Mouse (Mus musculus) hindbrain, embryonic 10.5 days (tissue): ENCODE results near the gene Tln1. TPM values are rescaled to one million over a fixed set of nuclear protein-coding genes. Genes with fewer than 3 reads are reported as not detected.
"Not testable (repeated sequence)": the region's sequence is repeated elsewhere in the genome, so short reads cannot be mapped to it uniquely, and the experiment has no call there.

Source experiments
- DNase-seq: peaks from one replicate; pipeline ENCODE4 v3.0.0-alpha.2; 2017; ENCODE audit warnings: low spot score
- H3K27ac ChIP-seq: fragments of 300-500 bp; sonication (generic); 2 replicates; pipeline ENCODE4 v1.5.1; 2016; ENCODE audit warnings: mild to moderate bottlenecking, moderate library complexity
- H3K27me3 ChIP-seq: fragments of 300-500 bp; sonication (generic); 2 replicates; pipeline ENCODE4 v1.6.1; 2016; ENCODE audit warnings: mild to moderate bottlenecking; ENCODE audit not compliant: poor library complexity, insufficient read depth, severe bottlenecking
- H3K36me3 ChIP-seq: fragments of 300-500 bp; sonication (generic); 2 replicates; pipeline ENCODE4 v1.6.1; 2016; ENCODE audit warnings: mild to moderate bottlenecking, moderate library complexity
- H3K4me1 ChIP-seq: fragments of 300-500 bp; sonication (generic); replicated peaks from 2 replicates; pipeline ENCODE4 v1.6.1; 2016; ENCODE audit warnings: mild to moderate bottlenecking
- H3K4me3 ChIP-seq: fragments of 300-500 bp; sonication (generic); 2 replicates; pipeline ENCODE4 v1.5.1; 2016; ENCODE audit warnings: mild to moderate bottlenecking, moderate library complexity
- H3K9me3 ChIP-seq: fragments of 300-500 bp; sonication (generic); 2 replicates; pipeline ENCODE4 v1.6.1; 2016; ENCODE audit warnings: mild to moderate bottlenecking, moderate library complexity
- WGBS: fragments of 180-500 bp; shearing (Covaris S2); methylation state at CpG from one replicate; pipeline ENCODE4 v1.1.7; 2016; 5-methylcytosine and 5-hydroxymethylcytosine counted together
- polyA plus RNA-seq: library from polyadenylated mRNA; unstranded; fragments of >200 nt; fragmentation: Nextera tagmentation; extraction: Ambion mirVana; gene quantifications from 2 replicates; pipeline ENCODE4 v1.2.1, GENCODE M21; 2016

The Tln1 gene
- polyA plus RNA-seq, 1 experiment from 2014 or later, result 58.9 TPM

DNA sequence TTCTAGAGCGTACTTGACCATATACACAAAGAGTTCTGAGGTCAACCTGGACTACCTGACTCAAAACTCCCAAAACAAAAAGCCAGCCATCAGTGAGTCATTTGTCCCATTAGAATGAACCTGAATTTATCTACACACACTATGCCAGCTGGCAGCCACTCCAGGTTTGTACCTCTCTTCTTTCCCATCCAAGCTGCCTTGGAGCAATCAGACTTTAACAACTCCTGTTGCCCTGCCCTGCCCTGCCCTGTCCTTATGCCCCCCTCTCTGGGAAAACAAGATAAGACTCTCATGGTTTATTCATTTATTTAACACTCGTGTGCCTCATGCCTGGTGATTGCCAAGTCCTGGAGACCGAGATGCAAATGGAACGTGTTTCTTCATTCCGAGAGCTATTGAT lies 71.7 kb downstream of the Tln1 start:
- Histone ChIP-seq H3K27me3 (peaks cover 6% of the 10 kb centered on the region; the same call in 1 of the 2 replicates), H3K9me3 (0 out of 2 replicates have a peak, but pooled peaks cover 6% of the 10 kb centered on the region), H3K4me1 (peaks cover 18% of the 10 kb centered on the region), H3K4me3 (no peak overlapping the region), H3K36me3 (peaks cover 9% of the 10 kb centered on the region), H3K27ac (no peak overlapping the region)
- no peak for DNase-seq
- WGBS, result 85% methylated on average over 5 of the region's 5 CpGs

DNA sequence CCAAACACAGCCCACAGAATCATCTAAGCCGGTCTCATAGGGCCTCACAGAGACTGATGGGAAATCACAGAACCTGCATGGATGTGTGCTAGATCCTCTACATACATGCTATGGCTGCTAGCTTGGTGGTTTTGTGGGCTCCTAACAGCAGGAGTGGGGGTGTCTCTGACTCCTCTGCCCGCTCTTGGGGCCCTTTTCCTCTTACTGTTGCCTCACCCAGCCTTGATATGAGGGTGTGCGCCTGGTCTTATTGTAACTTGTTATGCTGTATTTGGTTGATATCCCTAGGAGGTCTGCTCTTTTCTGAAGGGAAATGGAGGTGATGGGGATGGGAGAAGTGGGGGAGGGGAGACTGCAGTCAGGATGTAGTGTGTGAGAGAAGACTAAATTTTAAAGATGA lies 72.9 kb downstream of the Tln1 start:
- H3K27ac ChIP-seq, result no peak overlapping the region
- DNase-seq, result no peak
- no peaks in the 10 kb centered on the region for H3K36me3 ChIP-seq
- no peak overlapping the region for H3K4me3 ChIP-seq
- 0 out of 2 replicates have a peak, but pooled peaks cover 6% of the 10 kb centered on the region for H3K9me3 ChIP-seq
- no peaks in the 10 kb centered on the region for H3K27me3 ChIP-seq
- H3K4me1 ChIP-seq, result peaks cover 12% of the 10 kb centered on the region
- WGBS, result 93% methylated on average over 3 of the region's 3 CpGs

DNA sequence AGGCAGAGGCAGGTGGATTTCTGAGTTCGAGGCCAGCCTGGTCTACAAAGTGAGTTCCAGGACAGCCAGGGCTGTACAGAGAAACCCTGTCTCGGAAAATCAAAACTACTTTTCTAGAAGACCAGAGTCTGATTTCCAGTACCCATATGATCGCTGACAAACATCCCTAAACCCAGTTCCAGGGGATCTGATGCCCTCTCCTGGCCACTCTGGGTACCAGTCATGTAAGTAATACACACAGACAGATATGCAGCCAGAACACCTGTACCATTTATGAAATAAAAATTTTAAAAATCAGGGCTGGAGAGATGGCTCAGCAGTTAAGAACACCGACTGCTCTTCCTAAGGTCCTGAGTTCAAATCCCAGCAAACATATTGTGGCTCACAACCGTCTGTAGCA lies 76.8 kb downstream of the Tln1 start:
- not testable (repeated sequence) for H3K4me3 ChIP-seq, DNase-seq, H3K4me1 ChIP-seq, H3K27me3 ChIP-seq, H3K36me3 ChIP-seq, H3K27ac ChIP-seq, H3K9me3 ChIP-seq
- WGBS, result 85% methylated on average over 5 of the region's 5 CpGs

DNA sequence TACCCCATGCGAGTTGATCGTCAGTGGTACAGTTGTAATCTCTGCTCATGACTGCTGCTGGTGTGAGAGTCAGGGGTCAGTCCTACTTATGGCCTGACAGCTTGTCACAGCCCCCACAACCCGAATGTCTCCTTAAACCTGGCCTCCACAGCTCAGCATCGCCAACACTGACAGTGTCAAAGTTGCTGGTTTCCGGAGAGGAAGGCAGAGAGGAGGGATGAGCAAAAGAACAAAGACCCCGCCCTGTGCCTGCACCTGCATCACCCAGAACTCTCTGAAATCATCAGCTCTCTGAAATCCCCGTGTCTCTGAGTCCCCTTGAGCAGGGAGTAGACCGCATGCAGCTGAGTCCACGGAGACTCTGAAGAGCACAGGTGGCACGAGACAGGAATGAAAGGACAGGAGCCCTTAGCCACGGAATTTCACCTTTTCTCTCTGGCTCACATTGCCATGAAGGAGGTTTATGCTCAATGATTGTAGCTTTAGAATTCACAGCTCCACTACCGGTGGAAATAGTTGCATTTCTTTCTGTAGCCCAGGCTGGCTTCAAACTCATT lies 78.9 kb downstream of the Tln1 start, which contains the start of gene Sit1:
Gene Sit1, minus strand, starts transcription at position 200 of the 557 bp plus-strand sequence.
- 59% methylated on average over 12 of the region's 12 CpGs for WGBS
- DNase-seq, result no peak
- Histone ChIP-seq H3K27ac (no peak within 1 kb of the TSS), H3K4me3 (no peak within 1 kb of the TSS), H3K36me3 (no peaks in the 10 kb centered on the region), H3K4me1 (peaks cover 6% of the 10 kb centered on the region; the same call in 1 of the 2 replicates), H3K9me3 (0 out of 2 replicates have a peak, but pooled peaks cover under 1% of the 10 kb centered on the region), H3K27me3 (no peaks in the 10 kb centered on the region; the same call in 1 of the 2 replicates)

DNA sequence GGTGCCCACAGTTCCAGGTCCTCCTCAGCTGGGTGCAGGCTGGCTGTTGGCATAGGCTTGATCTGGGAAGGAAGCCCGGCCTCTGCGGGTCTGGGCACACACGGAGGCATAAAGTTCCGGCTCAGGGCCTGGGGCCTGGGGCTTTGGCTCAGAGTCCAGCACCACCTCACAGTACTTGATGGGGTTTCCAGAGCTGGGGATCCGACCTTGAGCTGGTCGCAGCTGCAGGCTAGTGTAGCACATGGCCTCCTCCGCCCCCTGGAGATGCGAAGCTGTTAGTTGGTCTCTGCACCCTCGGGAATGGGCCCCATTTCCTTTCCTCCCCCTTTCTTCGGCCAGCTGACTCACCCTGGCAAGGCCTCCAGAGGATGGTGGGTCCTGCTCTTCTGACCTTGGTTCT lies 79.9 kb downstream of the Tln1 start:
- DNase-seq, result no peak
- Histone ChIP-seq H3K4me3 (no peak overlapping the region), H3K36me3 (no peaks in the 10 kb centered on the region), H3K27me3 (no peaks in the 10 kb centered on the region; the same call in 1 of the 2 replicates), H3K4me1 (peaks cover 11% of the 10 kb centered on the region), H3K9me3 (no peaks in the 10 kb centered on the region), H3K27ac (no peak overlapping the region)
- 76% methylated on average over 10 of the region's 10 CpGs for WGBS

DNA sequence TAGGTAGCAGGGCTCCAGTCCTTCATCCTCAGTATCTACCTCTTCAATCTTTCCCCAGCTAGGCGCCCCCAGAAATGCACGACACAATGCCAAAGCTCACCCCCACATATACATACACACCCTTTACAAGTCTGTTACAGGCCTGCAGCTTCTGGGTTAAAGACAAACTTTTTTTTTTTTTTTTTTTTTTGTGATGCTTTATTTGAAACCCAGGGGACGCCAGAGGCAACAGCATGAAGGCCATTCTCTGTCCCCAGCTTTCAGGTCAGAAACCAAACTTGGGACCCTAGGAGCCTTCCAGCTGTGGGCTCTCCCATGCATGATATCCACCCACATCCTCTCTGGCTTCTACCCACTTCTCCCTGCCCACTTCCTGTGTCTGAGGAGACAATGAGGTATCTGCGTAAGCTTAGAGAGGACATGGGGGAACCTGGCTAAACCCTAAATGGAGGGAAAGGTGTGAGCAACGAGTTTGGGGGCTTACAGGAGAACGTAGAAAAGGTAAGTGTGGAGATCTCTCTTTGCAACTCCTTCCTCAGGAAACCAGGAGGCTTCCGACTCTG lies 80.5 kb downstream of the Tln1 start:
- 73% methylated on average over 7 of the region's 7 CpGs for WGBS
- Histone ChIP-seq H3K4me1 (peaks cover 11% of the 10 kb centered on the region), H3K9me3 (no peaks in the 10 kb centered on the region), H3K4me3 (no peak overlapping the region), H3K27ac (no peak overlapping the region), H3K36me3 (no peaks in the 10 kb centered on the region), H3K27me3 (no peaks in the 10 kb centered on the region; the same call in 1 of the 2 replicates)
- no peak for DNase-seq

Other genes starting within 250 kb of the Tln1 start
- gene Rusc2, start 180.7 kb downstream of the Tln1 start, polyA plus RNA-seq, result 12.5 and 33.4 TPM in 2 replicates
- gene Fam166b, start 133.6 kb downstream of the Tln1 start, polyA plus RNA-seq, result 0.47 TPM in 1 of 2 replicates, not detected in the other
- 7.1 and 8.3 TPM in 2 replicates for gene Tesk1, start 120.8 kb downstream of the Tln1 start, polyA plus RNA-seq
- gene Cd72, start 108.1 kb downstream of the Tln1 start, polyA plus RNA-seq, result 1.8 and 2.4 TPM in 2 replicates
- not detected in 2 replicates for gene Sit1, start 79.0 kb downstream of the Tln1 start, polyA plus RNA-seq
- 45.2 and 50.9 TPM in 2 replicates for gene Ccdc107, start 69.8 kb downstream of the Tln1 start, polyA plus RNA-seq
- 47.2 and 50.5 TPM in 2 replicates for gene Arhgef39, start 63.0 kb downstream of the Tln1 start, polyA plus RNA-seq
- 0.76 and 0.93 TPM in 2 replicates for gene Car9, start 55.7 kb downstream of the Tln1 start, polyA plus RNA-seq
- 55.9 and 65.7 TPM in 2 replicates for gene Tpm2, start 38.9 kb downstream of the Tln1 start, polyA plus RNA-seq
- 40.7 and 53.3 TPM in 2 replicates for gene Creb3, start 359 bp downstream of the Tln1 start, polyA plus RNA-seq
- gene Rgp1, start 16.0 kb upstream of the Tln1 start, polyA plus RNA-seq, result 20.3 and 25.6 TPM in 2 replicates
- 28.0 and 36.3 TPM in 2 replicates for gene Gba2, start 16.2 kb upstream of the Tln1 start, polyA plus RNA-seq
- 0.88 and 1.0 TPM in 2 replicates for gene Msmp, start 21.8 kb upstream of the Tln1 start, polyA plus RNA-seq
- 22.4 and 26.5 TPM in 2 replicates for gene Npr2, start 69.2 kb upstream of the Tln1 start, polyA plus RNA-seq
- gene Spag8, start 90.9 kb upstream of the Tln1 start, polyA plus RNA-seq, result 5.2 and 10.0 TPM in 2 replicates
- 76.4 and 82.0 TPM in 2 replicates for gene Hint2, start 93.8 kb upstream of the Tln1 start, polyA plus RNA-seq
- 5.2 and 9.4 TPM in 2 replicates for gene Tmem8b, start 106.3 kb upstream of the Tln1 start, polyA plus RNA-seq
- 1.8 and 2.4 TPM in 2 replicates for gene Fam221b, start 106.5 kb upstream of the Tln1 start, polyA plus RNA-seq
- not detected in 2 replicates for gene Olfr70, start 138.1 kb upstream of the Tln1 start, polyA plus RNA-seq
- not detected in 2 replicates for gene Olfr71, start 147.6 kb upstream of the Tln1 start, polyA plus RNA-seq
- 0.25 and 0.44 TPM in 2 replicates for gene Hrct1, start 164.5 kb upstream of the Tln1 start, polyA plus RNA-seq
- gene Spaar, start 167.3 kb upstream of the Tln1 start, polyA plus RNA-seq, result not detected in 2 replicates
- gene Olfr159, start 208.3 kb upstream of the Tln1 start, polyA plus RNA-seq, result not detected in 2 replicates